Mouse (Mus musculus) retina, embryonic 14.5 days (tissue): ENCODE results near the gene Ccdc157.

Experiments
- DNase-seq: peaks from one replicate; pipeline ENCODE4 v3.0.0-alpha.2; 2015; ENCODE audit warnings: low spot score

Ccdc157 gene

GRCm38 (mm10) chr11:4099447-4099846 lies 60.6 kb downstream of the Ccdc157 start:
- DNase-seq = no peak

DNA sequence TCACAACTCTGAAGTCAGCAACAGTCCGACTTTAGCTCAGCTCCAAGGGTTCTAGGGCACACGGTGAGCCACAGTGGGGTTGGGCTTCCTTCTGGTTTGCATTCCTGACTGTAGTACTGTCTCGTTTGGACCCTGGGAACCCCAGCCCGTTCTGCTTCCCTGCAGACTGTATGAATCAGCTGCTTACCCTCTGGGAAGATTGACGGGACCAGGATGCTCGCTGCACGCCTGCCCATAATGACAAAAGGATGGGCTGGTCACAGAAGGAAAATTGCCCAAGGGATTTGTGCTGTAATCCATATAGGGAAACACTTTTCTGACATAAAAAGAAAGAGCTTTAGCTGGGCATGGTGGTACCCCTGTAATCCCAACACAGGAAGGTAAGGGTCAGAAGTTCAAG lies 61.3 kb downstream of the Ccdc157 start:
- DNase-seq = no peak

DNA sequence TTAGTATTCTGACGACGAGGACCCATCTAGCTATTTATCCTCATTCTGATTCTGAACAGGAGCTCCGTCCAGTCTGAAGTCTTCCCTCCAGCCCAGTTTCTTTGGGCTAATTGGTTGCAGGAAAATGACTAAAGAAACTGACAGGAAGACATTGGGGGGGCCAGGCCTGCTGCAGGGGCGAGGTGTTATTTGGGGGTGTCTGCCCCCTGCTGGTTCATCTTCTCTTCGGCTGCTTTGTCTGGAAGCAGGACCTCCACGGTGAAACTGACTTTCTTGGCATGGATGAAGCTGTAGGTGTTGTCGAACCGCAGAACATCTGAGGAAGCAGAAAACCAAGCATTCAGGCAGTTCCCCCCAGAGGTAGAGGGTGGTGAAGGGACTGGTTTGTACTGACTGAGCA lies 62.0 kb downstream of the Ccdc157 start:
- DNase-seq = no peak

GRCm38 (mm10) chr11:4097091-4097621 lies 62.9 kb downstream of the Ccdc157 start:
- DNase-seq = peak; percentile 58

DNA sequence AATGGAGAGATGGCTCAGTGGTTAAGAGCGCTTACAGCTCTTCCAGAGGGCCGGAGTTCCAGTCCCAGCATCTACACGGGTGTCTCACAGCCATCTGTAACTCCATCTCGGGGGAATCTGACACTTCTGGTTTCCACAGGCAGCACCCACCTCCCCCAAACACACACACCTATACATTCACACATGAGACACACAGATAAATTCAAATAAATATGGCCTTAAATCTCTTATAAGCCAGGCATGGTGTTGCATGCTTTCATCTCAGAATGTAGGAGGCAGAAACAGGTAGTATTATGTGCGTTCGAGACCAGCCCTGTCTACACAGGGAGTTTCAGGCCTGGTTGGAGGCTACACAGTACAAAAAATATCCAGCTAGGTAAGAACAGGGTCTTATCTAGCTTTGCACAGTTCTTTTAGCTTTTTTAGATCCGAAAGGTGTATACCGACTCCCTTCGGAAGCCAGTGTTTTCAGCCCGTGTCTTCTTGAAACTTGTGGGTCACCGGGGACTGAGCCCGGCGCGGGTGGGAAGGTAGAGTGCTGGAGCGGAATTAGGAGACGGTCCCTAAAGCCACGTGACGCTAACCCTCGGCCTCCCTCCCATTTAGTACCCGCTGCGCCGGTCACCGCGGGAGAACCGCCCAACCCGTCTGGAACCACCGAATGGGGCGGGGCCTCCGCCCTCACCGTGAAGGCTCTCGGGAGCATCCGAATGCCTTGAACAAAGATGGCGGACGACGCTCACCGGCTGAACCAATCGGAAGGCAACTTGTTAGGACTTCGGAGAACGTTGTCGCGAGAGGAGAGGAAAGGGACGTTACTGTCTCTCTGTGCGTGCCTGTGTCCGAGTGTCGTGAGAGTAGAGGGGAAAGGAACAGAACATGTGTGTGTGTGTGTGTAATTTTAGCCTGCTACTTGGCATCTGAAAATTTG lies 63.8 kb downstream of the Ccdc157 start:
- peak; percentile 99 for DNase-seq

GRCm38 (mm10) chr11:4095171-4096053 lies 64.7 kb downstream of the Ccdc157 start, which contains the start of gene Mtfp1:
TSS of gene Mtfp1 (minus strand) at chr11:4095445.
- DNase-seq = peak; percentile 71

DNA sequence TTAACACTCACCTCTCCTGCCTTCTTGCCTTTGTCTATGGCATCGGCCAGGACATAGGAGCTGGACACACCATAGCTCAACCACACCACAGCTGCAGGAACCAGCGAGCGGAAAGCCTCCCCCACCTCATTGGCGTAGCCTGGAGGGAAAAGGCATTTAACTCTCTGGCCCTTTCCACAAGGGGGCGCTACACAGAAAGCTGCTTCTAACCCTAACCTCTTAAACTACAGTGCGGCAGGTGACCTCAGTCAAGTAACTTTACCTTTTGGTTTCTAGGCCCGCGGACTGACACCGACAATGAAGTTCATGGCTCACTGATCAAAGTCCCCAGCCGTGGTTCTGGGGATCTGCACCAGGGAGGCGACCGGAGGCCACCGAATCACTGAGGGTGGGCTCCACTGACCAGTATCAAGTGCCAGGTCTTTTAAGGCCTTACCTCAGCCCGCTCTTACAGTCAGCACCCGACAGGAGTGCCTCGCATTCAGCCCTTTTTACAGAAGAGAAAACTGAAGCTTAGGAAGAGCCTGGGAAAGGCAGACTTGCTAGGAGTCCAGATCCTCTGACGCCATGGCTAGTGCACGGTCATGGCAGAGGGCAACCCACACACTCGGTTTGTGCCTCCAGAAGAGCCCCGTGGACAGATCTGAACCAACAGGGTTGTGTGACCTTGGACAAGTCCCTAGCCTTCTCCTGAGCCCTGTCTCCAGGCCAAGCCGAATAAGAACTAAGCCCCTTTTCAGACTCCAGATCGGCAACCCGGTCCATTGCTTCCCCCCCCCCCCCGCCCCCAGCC lies 65.5 kb downstream of the Ccdc157 start:
- peak; percentile 85 for DNase-seq

DNA sequence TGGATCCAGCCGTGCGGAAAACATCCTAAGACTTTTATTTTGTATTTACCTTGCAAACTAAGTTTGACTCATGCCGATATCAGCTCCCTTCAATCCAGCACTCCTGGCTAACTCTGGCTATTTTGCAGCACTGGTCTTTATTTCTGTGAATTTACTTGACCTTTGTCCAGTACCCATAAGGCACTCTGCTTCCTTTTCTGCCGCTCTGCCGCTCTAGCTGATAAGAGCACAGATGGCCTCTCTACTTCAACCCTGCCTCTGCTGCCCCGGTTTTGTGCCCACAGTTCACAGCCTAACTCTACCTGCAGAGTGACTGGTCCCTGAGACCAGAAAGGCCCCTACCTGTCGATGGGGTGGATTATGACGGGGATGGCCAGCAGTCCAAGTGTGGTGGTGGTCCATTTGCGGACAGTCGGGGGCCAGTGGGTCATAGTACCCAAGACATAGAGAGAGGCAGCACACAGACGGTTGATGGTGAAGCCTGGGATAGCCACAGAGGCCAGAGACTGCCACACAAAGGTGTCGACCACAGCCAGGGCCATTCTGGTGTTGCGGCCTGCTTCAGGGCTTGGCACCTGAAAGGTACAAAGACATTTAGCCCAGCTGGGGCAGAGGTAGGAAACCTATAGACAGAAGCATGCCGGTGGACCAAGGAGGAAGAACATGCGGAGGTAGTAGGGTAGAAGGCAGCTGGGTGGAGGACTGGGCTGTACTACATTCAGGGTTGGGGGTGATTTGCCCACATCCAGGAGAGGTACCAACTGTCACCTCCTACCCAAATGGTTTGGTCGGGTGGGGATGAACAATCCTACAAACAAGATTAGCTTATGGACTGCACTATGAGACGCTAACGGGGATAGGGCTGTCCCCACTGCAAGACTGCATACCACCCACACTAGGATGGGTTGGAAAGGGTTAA lies 66.4 kb downstream of the Ccdc157 start:
- DNase-seq = no peak
